Mouse (Mus musculus): Measurements from ENCODE around the gene H2al2b. TPM values are rescaled to one million over a fixed set of nuclear protein-coding genes. Genes with fewer than 3 reads are reported as not detected.
"Not testable (repeated sequence)": the region's sequence is repeated elsewhere in the genome, so short reads cannot be mapped to it uniquely, and the experiment has no call there.

The H2al2b gene
- polyA plus RNA-seq (2014; fragmentation: Nextera tagmentation; extraction: Ambion mirVana), result not detected in 2 replicates

GRCm38 (mm10) chrY:2720574-2720973 lies at the start of gene H2al2b:
Gene H2al2b (minus strand): TSS chrY:2720674.
- H3K9me3 ChIP-seq (ENCODE audit: control insufficient read depth, low read length); ATAC-seq (ENCODE audit: low FRiP score); H3K4me3 ChIP-seq (ENCODE audit: low read depth, low read length); H3K4me1 ChIP-seq (replicated peaks; ENCODE audit: control insufficient read depth, insufficient read depth, low read length); H3K27ac ChIP-seq (ENCODE audit: low read depth, low read length); H3K27me3 ChIP-seq (ENCODE audit: control insufficient read depth, insufficient read depth, low read length); H3K9ac ChIP-seq (ENCODE audit: low read depth, low read length); H3K36me3 ChIP-seq (ENCODE audit: control insufficient read depth, insufficient read depth, low read length); H3K4me2 ChIP-seq (replicated peaks; ENCODE audit: low read depth, low read length); DNase-seq (ENCODE audit: low spot score): not testable (repeated sequence)
- WGBS, result no CpG with 5 or more reads among the region's 4 CpGs

Other genes with a start within 250 kb of the H2al2b start
- not detected in 2 replicates for gene H2al2c, start 121.6 kb downstream of the H2al2b start, polyA plus RNA-seq (2014; fragmentation: Nextera tagmentation; extraction: Ambion mirVana)
- gene Sry, start 57.0 kb downstream of the H2al2b start, polyA plus RNA-seq (2014; fragmentation: Nextera tagmentation; extraction: Ambion mirVana), result not detected in 2 replicates
- not detected in 2 replicates for gene Gm4064, start 75.5 kb upstream of the H2al2b start, polyA plus RNA-seq (2014; fragmentation: Nextera tagmentation; extraction: Ambion mirVana)
- gene Rbmy, start 110.0 kb upstream of the H2al2b start, polyA plus RNA-seq (2014; fragmentation: Nextera tagmentation; extraction: Ambion mirVana), result not detected in 2 replicates
- gene Gm10256, start 110.0 kb upstream of the H2al2b start, polyA plus RNA-seq (2014; fragmentation: Nextera tagmentation; extraction: Ambion mirVana), result not detected in 2 replicates
- not detected in 2 replicates for gene Gm10352, start 180.3 kb upstream of the H2al2b start, polyA plus RNA-seq (2014; fragmentation: Nextera tagmentation; extraction: Ambion mirVana)
- gene Gm29289, start 211.9 kb upstream of the H2al2b start, polyA plus RNA-seq (2014; fragmentation: Nextera tagmentation; extraction: Ambion mirVana), result not detected in 2 replicates